Mouse (Mus musculus): ENCODE data around the gene Creb3l2.

DNA sequence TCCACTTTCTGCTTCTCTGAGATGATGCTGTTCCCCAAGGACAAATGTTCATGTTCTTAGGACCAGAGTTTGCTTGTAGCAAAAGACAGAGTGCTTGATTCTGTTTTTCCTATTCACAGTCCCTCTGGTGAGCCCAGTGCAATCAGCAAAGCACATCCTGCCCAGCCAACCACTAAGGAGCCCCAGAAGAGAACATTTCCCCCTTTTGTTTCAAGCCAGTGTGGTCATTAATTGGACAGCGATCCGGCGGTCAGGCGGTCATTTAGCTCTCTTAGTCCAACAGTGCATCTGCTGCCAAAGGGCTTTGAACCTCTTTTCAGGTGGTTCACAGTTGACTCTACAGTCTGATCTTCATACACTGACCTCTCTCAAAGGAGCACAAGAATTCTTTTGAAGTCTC is 131.3 kb downstream of the Creb3l2 start:
- no peak for TF ChIP-seq CTCF (IDR thresholded peaks at IDR 0.05; ENCODE audit: extremely low read depth, insufficient read depth, low read length)
- no peak for TF ChIP-seq POLR2A (IDR thresholded peaks at IDR 0.05; ENCODE audit: extremely low read depth, insufficient read depth, low read length)
